Mouse (Mus musculus) CH12.LX (cell line): Measurements from ENCODE around the gene Meis2. TPM values are rescaled to one million over a fixed set of nuclear protein-coding genes. Genes with fewer than 3 reads are reported as not detected.

Experiments used
- DNase-seq: peaks from one replicate; pipeline ENCODE4 v3.0.0-alpha.2; 2013; ENCODE audit errors: extremely low read depth
- H3K27ac ChIP-seq: 2 replicates; pipeline ENCODE4 v1.5.1; 2012; ENCODE audit warnings: low read depth, mild to moderate bottlenecking, control low read depth, moderate library complexity; ENCODE audit not compliant: insufficient read depth
- H3K27me3 ChIP-seq: replicated peaks from 2 replicates; pipeline ENCODE3; 2012; ENCODE audit warnings: inconsistent platforms
- H3K36me3 ChIP-seq, 2 experiments: replicated peaks in 1 of 2; 2 replicates each; pipeline versions ENCODE3 to v1.6.1; 2012; ENCODE audit warnings: inconsistent platforms in 1 of 2, low read length in 1 of 2, mild to moderate bottlenecking in 1 of 2, mixed read lengths in 1 of 2, moderate library complexity in 1 of 2; ENCODE audit not compliant: control insufficient read depth in 1 of 2, insufficient read depth in 1 of 2
- H3K4me1 ChIP-seq, 2 experiments: 2 replicates each; pipeline ENCODE4 v1.6.1; 2012; ENCODE audit warnings: inconsistent platforms in 1 of 2, moderate library complexity in 1 of 2; ENCODE audit not compliant: insufficient read depth in 2 of 2, control insufficient read depth in 1 of 2
- H3K4me2 ChIP-seq: 2 replicates; pipeline ENCODE4 v1.6.1; 2012; ENCODE audit warnings: low read depth, mild to moderate bottlenecking, control low read depth; ENCODE audit not compliant: poor library complexity, insufficient read depth, severe bottlenecking
- H3K4me3 ChIP-seq, 3 experiments: fragments of 150-350 bp in 1 of 3; sonication (generic) in 1 of 3; replicated peaks in 1 of 3; 2 replicates each; pipeline versions ENCODE3 to v1.5.1; 2011 to 2012; ENCODE audit warnings: low read depth in 2 of 3, low read length in 2 of 3, mild to moderate bottlenecking in 2 of 3, moderate library complexity in 2 of 3, control low read depth in 1 of 3, improper control_type of control experiment in 1 of 3, inconsistent platforms in 1 of 3, mixed read lengths in 1 of 3; ENCODE audit not compliant: poor library complexity in 1 of 3
- H3K79me2 ChIP-seq: replicated peaks from 2 replicates; pipeline ENCODE4 v1.6.1; 2012; ENCODE audit warnings: mild to moderate bottlenecking, moderate library complexity; ENCODE audit not compliant: control insufficient read depth, poor library complexity, insufficient read depth, severe bottlenecking; ENCODE audit errors: extremely low read depth
- H3K9ac ChIP-seq: 2 replicates; pipeline ENCODE4 v1.6.1; 2012; ENCODE audit warnings: low read depth, mild to moderate bottlenecking, control low read depth, moderate library complexity; ENCODE audit not compliant: insufficient read depth
- H3K9me3 ChIP-seq: replicated peaks from 2 replicates; pipeline ENCODE3; 2012; ENCODE audit warnings: low read length, inconsistent platforms, mixed read lengths
- CHD1 ChIP-seq: IDR thresholded peaks from 2 replicates; pipeline ENCODE4 v1.6.1; 2012; ENCODE audit warnings: low read depth, low read length, improper control_type of control experiment, inconsistent platforms
- CTCF ChIP-seq, 2 experiments: IDR thresholded peaks in 1 of 2; conservative IDR thresholded peaks in 1 of 2; 2 replicates each; pipeline ENCODE4 v1.5.1; 2011 to 2012; ENCODE audit warnings: low read depth in 2 of 2, low read length in 2 of 2, improper control_type of control experiment in 1 of 2, inconsistent platforms in 1 of 2, mild to moderate bottlenecking in 1 of 2, moderate library complexity in 1 of 2
- ELF1 ChIP-seq: IDR thresholded peaks from 2 replicates; pipeline ENCODE4 v1.6.1; 2014; ENCODE audit warnings: low read depth, mild to moderate bottlenecking, inconsistent platforms, low read length, improper control_type of control experiment
- ETS1 ChIP-seq: conservative IDR thresholded peaks from 2 replicates; pipeline ENCODE4 v1.6.1; 2012; ENCODE audit warnings: low read depth, mild to moderate bottlenecking, inconsistent platforms, low read length, improper control_type of control experiment, moderate library complexity
- IRF4 ChIP-seq: IDR thresholded peaks from 2 replicates; pipeline ENCODE4 v1.6.1; 2014; ENCODE audit warnings: low read depth, mild to moderate bottlenecking, inconsistent platforms, low read length, improper control_type of control experiment
- JUND ChIP-seq: conservative IDR thresholded peaks from 2 replicates; pipeline ENCODE4 v1.6.1; 2011; ENCODE audit warnings: low read depth, low read length, improper control_type of control experiment
- KAT2A ChIP-seq: IDR thresholded peaks from 2 replicates; pipeline ENCODE4 v1.6.1; 2012; ENCODE audit warnings: low read length, improper control_type of control experiment, inconsistent platforms; ENCODE audit not compliant: insufficient replicate concordance
- MAFK ChIP-seq: IDR thresholded peaks from 2 replicates; pipeline ENCODE4 v1.6.1; 2011; ENCODE audit warnings: low read length, improper control_type of control experiment; ENCODE audit not compliant: insufficient replicate concordance
- MEF2A ChIP-seq: IDR thresholded peaks from 2 replicates; pipeline ENCODE4 v1.6.1; 2014; ENCODE audit warnings: low read depth, mild to moderate bottlenecking, inconsistent platforms, low read length, improper control_type of control experiment, borderline replicate concordance
- NELFE ChIP-seq: IDR thresholded peaks from 2 replicates; pipeline ENCODE4 v1.6.1; 2011; ENCODE audit warnings: low read depth, low read length, improper control_type of control experiment
- NRF1 ChIP-seq: IDR thresholded peaks from 2 replicates; pipeline ENCODE4 v1.6.1; 2014; ENCODE audit warnings: low read depth, mild to moderate bottlenecking, inconsistent platforms, low read length, improper control_type of control experiment, moderate library complexity
- POLR2AphosphoS2 ChIP-seq: IDR thresholded peaks from 2 replicates; pipeline ENCODE4 v1.6.1; 2011; ENCODE audit warnings: low read depth, low read length, improper control_type of control experiment
- RAD21 ChIP-seq: IDR thresholded peaks from 2 replicates; pipeline ENCODE4 v1.6.1; 2011; ENCODE audit warnings: low read depth, mild to moderate bottlenecking, low read length, improper control_type of control experiment, moderate library complexity
- SIN3A ChIP-seq: IDR thresholded peaks from 2 replicates; pipeline ENCODE4 v1.6.1; 2012; ENCODE audit warnings: low read length, improper control_type of control experiment, inconsistent platforms
- SMC3 ChIP-seq: IDR thresholded peaks from 2 replicates; pipeline ENCODE4 v1.6.1; 2011; ENCODE audit warnings: low read depth, low read length, improper control_type of control experiment
- TCF12 ChIP-seq: IDR thresholded peaks from 2 replicates; pipeline ENCODE4 v1.6.1; 2014; ENCODE audit warnings: low read depth, mild to moderate bottlenecking, inconsistent platforms, low read length, improper control_type of control experiment
- USF2 ChIP-seq: conservative IDR thresholded peaks from 2 replicates; pipeline ENCODE4 v1.6.1; 2011; ENCODE audit warnings: low read depth, low read length, improper control_type of control experiment
- ZC3H11A ChIP-seq: IDR thresholded peaks from 2 replicates; pipeline ENCODE4 v1.6.1; 2012; ENCODE audit warnings: low read depth, mild to moderate bottlenecking, inconsistent platforms, low read length, improper control_type of control experiment
- ZMIZ1 ChIP-seq: IDR thresholded peaks from 2 replicates; pipeline ENCODE4 v1.6.1; 2012; ENCODE audit warnings: low read depth, mild to moderate bottlenecking, inconsistent platforms, low read length, improper control_type of control experiment
- dilution Hi-C: fragments of 300-500 bp; cut with MboI; formaldehyde crosslinking; loops from 2 replicates; pipeline ENCODE4 v1.14.3; 2020; ENCODE audit warnings: low sequenced_read_pairs; ENCODE audit not compliant: extremely low pct_unique_long_range_greater_than_20kb, extremely low pct_ligation_motif_present
- in situ Hi-C: fragments of 300-500 bp; cut with MboI; formaldehyde crosslinking; loops from 3 replicates; pipeline ENCODE4 v1.14.3; 2019; ENCODE audit warnings: low sequenced_read_pairs, low pct_ligation_motif_present, low pct_unique_long_range_greater_than_20kb, mixed read lengths
- polyA plus RNA-seq: library from polyadenylated mRNA; unstranded; fragments of >175 nt; gene quantifications from 2 replicates; pipeline ENCODE4 v1.2.1, GENCODE M21; 2012; ENCODE audit warnings: low read depth; ENCODE audit not compliant: insufficient read length
- total RNA-seq, 2 experiments: library from RNA; depleted of rRNA; stranded (reverse); fragments of 300-350 nt in 1 of 2; fragments of >200 nt in 1 of 2; gene quantifications; 2 replicates each; pipeline ENCODE4 v1.2.3; 2012 to 2014

The Meis2 gene
- total and polyA plus RNA-seq, 3 experiments, result not detected

- Histone ChIP-seq H3K9me3 (no peaks in the 10 kb centered on the region), H3K27me3 (no peaks in the 10 kb centered on the region), H3K4me1 (no peaks in the 10 kb centered on the region), H3K4me3 (no peak overlapping the region), H3K4me2 (no peak overlapping the region), H3K79me2 (no peaks in the 10 kb centered on the region), H3K36me3 (no peaks in the 10 kb centered on the region), H3K9ac (no peak overlapping the region), H3K27ac (no peak overlapping the region)
- dilution Hi-C loops, result no loop called here
- TF ChIP-seq IRF4 (no peak), CHD1 (no peak), JUND (no peak), RAD21 (no peak), POLR2AphosphoS2 (no peak), ETS1 (no peak), TCF12 (no peak), NELFE (no peak), SIN3A (no peak), MAFK (no peak), CTCF (conservative IDR thresholded peaks at IDR 0.05 in 1 of 2, IDR thresholded peaks at IDR 0.05 in 1 of 2; ENCODE audit: low read depth in 2 of 2, low read length in 2 of 2) (no peak), SMC3 (no peak)
- DNase-seq, result no peak
- in situ Hi-C loops, result no loop called here
These were observed 243.3 kb downstream of the Meis2 start for GRCm38 (mm10) chr2:115822361-115822760.

GRCm38 (mm10) chr2:115817959-115818358 is 247.7 kb downstream of the Meis2 start:
- Histone ChIP-seq H3K4me3 (no peak overlapping the region), H3K4me1 (no peaks in the 10 kb centered on the region), H3K36me3 (no peaks in the 10 kb centered on the region), H3K4me2 (no peak overlapping the region), H3K27ac (no peak overlapping the region), H3K9me3 (no peaks in the 10 kb centered on the region), H3K79me2 (no peaks in the 10 kb centered on the region), H3K27me3 (no peaks in the 10 kb centered on the region), H3K9ac (no peak overlapping the region)
- dilution Hi-C loops (no loop called here), in situ Hi-C loops (no loop called here)
- TF ChIP-seq JUND, result no peak
- DNase-seq, result no peak

GRCm38 (mm10) chr2:115813721-115814120 is 251.9 kb downstream of the Meis2 start:
- Histone ChIP-seq H3K9ac (no peak overlapping the region), H3K27ac (no peak overlapping the region), H3K27me3 (no peaks in the 10 kb centered on the region), H3K9me3 (no peaks in the 10 kb centered on the region), H3K4me1 (no peaks in the 10 kb centered on the region), H3K36me3 (no peaks in the 10 kb centered on the region), H3K79me2 (no peaks in the 10 kb centered on the region), H3K4me2 (no peak overlapping the region), H3K4me3 (no peak overlapping the region)
- in situ Hi-C loops (no loop called here), dilution Hi-C loops (no loop called here)
- no peak for DNase-seq
- no peak for TF ChIP-seq ELF1
- no peak for TF ChIP-seq CHD1
- TF ChIP-seq NELFE, result no peak
- TF ChIP-seq ZC3H11A, result no peak
- TF ChIP-seq JUND, result no peak
- TF ChIP-seq NRF1, result no peak
- TF ChIP-seq CTCF (conservative IDR thresholded peaks at IDR 0.05 in 1 of 2, IDR thresholded peaks at IDR 0.05 in 1 of 2; ENCODE audit: low read depth in 2 of 2, low read length in 2 of 2), result no peak
- no peak for TF ChIP-seq IRF4
- TF ChIP-seq USF2, result no peak
- no peak for TF ChIP-seq KAT2A
- no peak for TF ChIP-seq MEF2A
- TF ChIP-seq ZMIZ1, result no peak
